9 mouse cellular contexts compared by ENCODE assay signal in the genomic region with DNA sequence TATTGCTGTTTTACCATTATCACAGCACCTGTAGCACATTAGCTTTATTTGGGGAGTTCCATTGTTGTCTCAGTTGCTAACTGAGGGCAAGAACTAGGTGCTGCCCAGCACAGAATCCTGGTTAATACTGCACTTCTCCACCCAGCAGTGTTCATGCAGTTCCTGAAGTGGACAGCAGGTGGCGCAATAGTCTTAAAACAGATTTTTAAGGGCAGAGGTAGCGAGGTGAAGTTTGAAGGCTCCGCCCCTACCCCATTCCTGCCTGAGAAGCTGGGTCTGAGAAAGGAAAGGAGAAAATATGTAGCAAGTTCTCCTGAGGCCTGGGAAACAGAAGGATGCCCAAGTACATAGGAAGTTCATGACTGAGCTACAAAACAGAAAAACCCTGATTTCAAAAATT. TPM values are rescaled to one million over a fixed set of nuclear protein-coding genes. Genes with fewer than 3 reads are reported as not detected.
DNase-seq lines count a peak whose midpoint lies in the region; TF ChIP-seq lines count a peak whose summit lies in the region.
"Had no signal": no experiment of that assay in that cellular context is flagged by ENCODE, and none has a peak within 500 bp of the region (broad histone marks: within the 10 kb centered on the region; RNA-seq: fewer than 3 reads in every experiment).

No protein-coding gene starts in this region.

- no peak for TF ChIP-seq POLR2A in ES-Bruce4 (IDR thresholded peaks at IDR 0.05; ENCODE audit: insufficient read depth, low read length)

- H3K4me1 ChIP-seq in ES-Bruce4 (ENCODE audit: control insufficient read depth, insufficient read depth, low read length): peaks cover 3% of the 10 kb centered on the region
- peaks cover 36% of the 10 kb centered on the region for H3K4me1 ChIP-seq in heart, embryonic 10.5 days

- DNase-seq in adrenal gland, postnatal 14 days: peak; percentile 89
- DNase-seq in embryo, embryonic 9.5 days (ENCODE audit: extremely low spot score): peak; percentile 84
- peak; percentile 89 for DNase-seq in heart, embryonic 10.5 days (ENCODE audit: low spot score)
- peak; percentile 89 for DNase-seq in layer of hippocampus, adult 11-12 months (ENCODE audit: low spot score)
- DNase-seq in lung, postnatal 14 days: peak; percentile 95
- peak; percentile 69 for DNase-seq in retina, postnatal 7 days (ENCODE audit: low read depth, low spot score)
- DNase-seq in urinary bladder, postnatal 10 days (ENCODE audit: low spot score): peak; percentile 56

- no peak overlapping the region for H3K4me3 ChIP-seq in ES-Bruce4 (ENCODE audit: low read depth, low read length)
- H3K4me3 ChIP-seq in heart, embryonic 10.5 days: no peak overlapping the region
- H3K4me3 ChIP-seq: limb, embryonic 12.5 days had no signal

- H3K36me3 ChIP-seq in ES-Bruce4 (ENCODE audit: control insufficient read depth, insufficient read depth, low read length, poor library complexity, severe bottlenecking): no peaks in the 10 kb centered on the region
- H3K36me3 ChIP-seq in heart, embryonic 10.5 days: peaks cover 18% of the 10 kb centered on the region
- H3K36me3 ChIP-seq: limb, embryonic 12.5 days had no signal

- H3K9ac ChIP-seq in ES-Bruce4 (ENCODE audit: low read depth, poor library complexity, severe bottlenecking): no peak overlapping the region
- H3K9ac ChIP-seq: limb, embryonic 12.5 days had no signal

- no peaks in the 10 kb centered on the region for H3K27me3 ChIP-seq in ES-Bruce4 (ENCODE audit: control insufficient read depth, insufficient read depth, low read length, poor library complexity, severe bottlenecking)
- 0 out of 2 replicates have a peak, but pooled peaks cover 4% of the 10 kb centered on the region for H3K27me3 ChIP-seq in heart, embryonic 10.5 days (ENCODE audit: insufficient read depth, poor library complexity, severe bottlenecking)

- no peaks in the 10 kb centered on the region for H3K9me3 ChIP-seq in ES-Bruce4 (replicated peaks; ENCODE audit: control insufficient read depth, insufficient read depth, low read length, poor library complexity, severe bottlenecking)
- H3K9me3 ChIP-seq in heart, embryonic 10.5 days: no peaks in the 10 kb centered on the region
- H3K9me3 ChIP-seq: limb, embryonic 12.5 days had no signal

- peak; percentile 71 for TF ChIP-seq CTCF in ES-Bruce4 (IDR thresholded peaks at IDR 0.05; ENCODE audit: low read depth, low read length)

- no peak for TF ChIP-seq EP300 in ES-Bruce4 (IDR thresholded peaks at IDR 0.05; ENCODE audit: insufficient read depth, low read depth, low read length)

- 2% methylated on average over 3 of the region's 3 CpGs for WGBS in heart, embryonic 10.5 days

- H3K27ac ChIP-seq in ES-Bruce4 (ENCODE audit: insufficient read depth, low read length): no peak overlapping the region
- H3K27ac ChIP-seq in heart, embryonic 10.5 days: no peak overlapping the region
- H3K27ac ChIP-seq: limb, embryonic 12.5 days had no signal

RNA-seq across cellular contexts. Expression of gene Dgkz, which starts 11.9 kb away (rescaled TPM):
- 28.1 and 29.6 TPM in 2 replicates for polyA plus RNA-seq in ES-Bruce4 (2011; ENCODE audit: insufficient read depth, insufficient read length, low read depth, missing spikeins)
- 56.4 and 79.0 TPM in 2 replicates for total RNA-seq in adrenal gland, postnatal 14 days (2021)
- 58.4 and 61.0 TPM in 2 replicates for polyA plus RNA-seq in heart, embryonic 10.5 days (2016; fragmentation: Nextera tagmentation; extraction: Ambion mirVana)

RNA-seq across cellular contexts. Expression of gene Creb3l1, which starts 36.8 kb away (rescaled TPM):
- polyA plus RNA-seq in ES-Bruce4 (2011; ENCODE audit: insufficient read depth, insufficient read length, low read depth, missing spikeins): 10.5 and 10.9 TPM in 2 replicates
- 11.7 and 12.6 TPM in 2 replicates for total RNA-seq in adrenal gland, postnatal 14 days (2021)
- 7.2 and 8.6 TPM in 2 replicates for polyA plus RNA-seq in heart, embryonic 10.5 days (2016; fragmentation: Nextera tagmentation; extraction: Ambion mirVana)

RNA-seq across cellular contexts. Expression of gene Gm9821, which starts 42.0 kb away (rescaled TPM):
- not detected in 2 replicates for polyA plus RNA-seq in ES-Bruce4 (2011; ENCODE audit: insufficient read depth, insufficient read length, low read depth, missing spikeins)
- total RNA-seq in adrenal gland, postnatal 14 days (2021): not detected in 2 replicates
- 1.9 and 3.0 TPM in 2 replicates for polyA plus RNA-seq in heart, embryonic 10.5 days (2016; fragmentation: Nextera tagmentation; extraction: Ambion mirVana)

RNA-seq across cellular contexts. Expression of gene Mdk, which starts 55.4 kb away (rescaled TPM):
- polyA plus RNA-seq in ES-Bruce4 (2011; ENCODE audit: insufficient read depth, insufficient read length, low read depth, missing spikeins): 156 and 167 TPM in 2 replicates
- total RNA-seq in adrenal gland, postnatal 14 days (2021): 14.6 and 17.5 TPM in 2 replicates
- 1,001 and 1,694 TPM in 2 replicates for polyA plus RNA-seq in heart, embryonic 10.5 days (2016; fragmentation: Nextera tagmentation; extraction: Ambion mirVana)
